ENCODE assay signal across 26 mouse cellular contexts in the genomic region with DNA sequence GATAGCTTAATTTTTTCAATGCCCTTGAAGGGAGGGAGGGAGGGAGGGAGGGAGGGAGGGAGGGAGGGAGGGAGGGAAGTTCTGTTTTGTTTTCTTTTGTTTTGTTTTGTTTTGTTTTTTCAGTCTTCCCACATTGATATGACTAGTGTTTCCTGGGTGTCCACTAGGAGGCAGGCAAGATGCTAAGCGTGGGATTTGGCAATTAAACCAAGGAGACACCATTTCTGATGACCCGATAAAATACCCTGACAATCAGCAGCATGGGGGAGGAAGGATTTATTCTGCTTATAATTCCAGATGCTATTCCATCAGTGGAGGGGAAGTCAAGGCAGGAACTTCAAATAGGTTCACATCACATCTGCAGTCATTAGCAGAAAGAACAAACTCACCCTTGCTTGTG. TPM values are rescaled to one million over a fixed set of nuclear protein-coding genes. Genes with fewer than 3 reads are reported as not detected.
A peak's percentile ranks its signal among the peaks of the same experiment; 100 is the strongest.
DNase-seq lines count a peak whose midpoint lies in the region; ATAC-seq and TF ChIP-seq lines count a peak whose summit lies in the region.
"Had no signal": no experiment of that assay in that cellular context is flagged by ENCODE, and none has a peak within 500 bp of the region (broad histone marks: within the 10 kb centered on the region; RNA-seq: fewer than 3 reads in every experiment).

No protein-coding gene starts in this region.

- TF ChIP-seq RAD21 in CH12.LX (IDR thresholded peaks at IDR 0.05; ENCODE audit: low read depth, low read length), result peak; percentile 29

- peaks cover 5% of the 10 kb centered on the region; the same call in 1 of the 2 replicates for H3K79me2 ChIP-seq in CH12.LX (replicated peaks; ENCODE audit: control insufficient read depth, extremely low read depth, insufficient read depth, poor library complexity, severe bottlenecking)

- ATAC-seq in heart, embryonic 12.5 days (ENCODE audit: insufficient number of reproducible peaks, low FRiP score), result no peak
- no peak for ATAC-seq in kidney, embryonic 15.5 days (replicated peaks; ENCODE audit: low FRiP score)
- ATAC-seq in lung, embryonic 14.5 days (ENCODE audit: insufficient read depth), result no peak
- ATAC-seq: forebrain, embryonic 14.5 days; midbrain, embryonic 16.5 days had no signal

- H3K9me3 ChIP-seq in heart, embryonic 12.5 days (replicated peaks), result no peaks in the 10 kb centered on the region
- H3K9me3 ChIP-seq in kidney, embryonic 15.5 days (replicated peaks), result no peaks in the 10 kb centered on the region
- H3K9me3 ChIP-seq in lung, embryonic 14.5 days (ENCODE audit: low read depth, low read length), result no peaks in the 10 kb centered on the region
- H3K9me3 ChIP-seq in CH12.LX (replicated peaks; ENCODE audit: low read length), result no peaks in the 10 kb centered on the region
- H3K9me3 ChIP-seq: embryonic facial prominence, embryonic 12.5 days; limb, embryonic 13.5 days; stomach, embryonic 15.5 days had no signal

- TF ChIP-seq POLR2A in CH12.LX (IDR thresholded peaks at IDR 0.05; ENCODE audit: low read depth, low read length), result no peak

- H3K27ac ChIP-seq in heart, embryonic 12.5 days (ENCODE audit: poor library complexity, severe bottlenecking), result no peak overlapping the region
- no peak overlapping the region for H3K27ac ChIP-seq in kidney, embryonic 15.5 days
- no peak overlapping the region for H3K27ac ChIP-seq in lung, embryonic 14.5 days (ENCODE audit: low read depth)
- H3K27ac ChIP-seq in CH12.LX (ENCODE audit: insufficient read depth, low read depth), result no peak overlapping the region
- H3K27ac ChIP-seq: embryonic facial prominence, embryonic 12.5 days; hindbrain, embryonic 14.5 days; limb, embryonic 13.5 days; stomach, embryonic 15.5 days had no signal

- no peaks in the 10 kb centered on the region; the same call in 1 of the 2 replicates for H3K27me3 ChIP-seq in heart, embryonic 12.5 days (replicated peaks)
- no peaks in the 10 kb centered on the region for H3K27me3 ChIP-seq in kidney, embryonic 15.5 days
- H3K27me3 ChIP-seq in lung, embryonic 14.5 days (ENCODE audit: insufficient read depth, low read length), result no peaks in the 10 kb centered on the region
- H3K27me3 ChIP-seq in CH12.LX (replicated peaks), result peaks cover 2% of the 10 kb centered on the region
- H3K27me3 ChIP-seq: embryonic facial prominence, embryonic 12.5 days; limb, embryonic 13.5 days; stomach, embryonic 15.5 days had no signal

- peak; percentile 55 for DNase-seq in heart, adult 11 months
- peak; percentile 33 for DNase-seq in kidney, adult 9 months
- DNase-seq in lung, embryonic 14.5 days, result no peak
- DNase-seq in lung, postnatal 36 days, result no peak
- no peak for DNase-seq in CH12.LX (ENCODE audit: extremely low read depth)
- no peak for DNase-seq in urinary bladder, postnatal 14 days (ENCODE audit: low spot score)
- DNase-seq: B cell, adult 2 months; cerebellum, adult 9-11 months; gastrocnemius, postnatal 14 days had no signal

- no peak overlapping the region for H3K4me3 ChIP-seq in heart, embryonic 12.5 days
- no peak overlapping the region for H3K4me3 ChIP-seq in kidney, embryonic 15.5 days (replicated peaks)
- no peak overlapping the region for H3K4me3 ChIP-seq in lung, embryonic 14.5 days (ENCODE audit: low read depth, low read length)
- no peak overlapping the region for H3K4me3 ChIP-seq in CH12.LX (replicated peaks in 1 of 3; ENCODE audit: low read depth in 2 of 3, low read length in 2 of 3, poor library complexity in 1 of 3)
- H3K4me3 ChIP-seq: embryonic facial prominence, embryonic 12.5 days; erythroblast, embryonic 14.5 days; limb, embryonic 13.5 days; stomach, embryonic 15.5 days had no signal

- no peaks in the 10 kb centered on the region for H3K36me3 ChIP-seq in heart, embryonic 12.5 days
- no peaks in the 10 kb centered on the region for H3K36me3 ChIP-seq in kidney, embryonic 15.5 days
- H3K36me3 ChIP-seq in lung, embryonic 14.5 days (ENCODE audit: insufficient read depth), result no peaks in the 10 kb centered on the region
- no peaks in the 10 kb centered on the region for H3K36me3 ChIP-seq in CH12.LX (replicated peaks in 1 of 2; ENCODE audit: control insufficient read depth in 1 of 2, insufficient read depth in 1 of 2, low read length in 1 of 2)
- H3K36me3 ChIP-seq: embryonic facial prominence, embryonic 12.5 days; limb, embryonic 13.5 days; stomach, embryonic 15.5 days had no signal

- dilution Hi-C loops in CH12.LX (cut with MboI; ENCODE audit: extremely low pct_ligation_motif_present, extremely low pct_unique_long_range_greater_than_20kb, low sequenced_read_pairs), result no loop called here

- no peaks in the 10 kb centered on the region; the same call in 1 of the 2 replicates for H3K4me1 ChIP-seq in heart, embryonic 12.5 days (replicated peaks)
- H3K4me1 ChIP-seq in kidney, embryonic 15.5 days, result no peaks in the 10 kb centered on the region
- no peaks in the 10 kb centered on the region for H3K4me1 ChIP-seq in lung, embryonic 14.5 days (ENCODE audit: insufficient read depth)
- peaks cover 16 to 26% of the 10 kb centered on the region in 2 experiments for H3K4me1 ChIP-seq in CH12.LX (ENCODE audit: control insufficient read depth in 1 of 2, insufficient read depth in 2 of 2)
- H3K4me1 ChIP-seq: embryonic facial prominence, embryonic 12.5 days; limb, embryonic 13.5 days; stomach, embryonic 15.5 days had no signal

- WGBS in heart, embryonic 12.5 days, result 45% methylated on average over 2 of the region's 2 CpGs
- 45% methylated on average over 2 of the region's 2 CpGs for WGBS in kidney, embryonic 15.5 days
- 33% methylated on average over 2 of the region's 2 CpGs for WGBS in lung, embryonic 14.5 days

- peak; percentile 30; the same call in 1 of the 2 replicates for TF ChIP-seq CTCF in lung, embryonic 14.5 days (IDR thresholded peaks at IDR 0.05; ENCODE audit: low read depth)
- TF ChIP-seq CTCF in CH12.LX (conservative IDR thresholded peaks at IDR 0.05 in 1 of 2, IDR thresholded peaks at IDR 0.05 in 1 of 2; ENCODE audit: low read depth in 2 of 2, low read length in 2 of 2), result peak; percentile 24 to 62; a peak in 3 of 4 replicates

- H3K9ac ChIP-seq in heart, embryonic 12.5 days, result no peak overlapping the region
- no peak overlapping the region for H3K9ac ChIP-seq in kidney, embryonic 15.5 days
- H3K9ac ChIP-seq in lung, embryonic 14.5 days, result no peak overlapping the region
- H3K9ac ChIP-seq in CH12.LX (ENCODE audit: insufficient read depth, low read depth), result no peak overlapping the region
- H3K9ac ChIP-seq: embryonic facial prominence, embryonic 12.5 days; hindbrain, embryonic 14.5 days; limb, embryonic 13.5 days; stomach, embryonic 15.5 days had no signal

- in situ Hi-C loops in CH12.LX (cut with MboI; ENCODE audit: low pct_ligation_motif_present, low pct_unique_long_range_greater_than_20kb, low sequenced_read_pairs), result loop anchor here (10.0 kb wide), 1 partner anchor 67 kb away; no protein-coding TSS in a partner anchor

- H3K4me2 ChIP-seq in heart, embryonic 12.5 days, result no peak overlapping the region
- no peak overlapping the region for H3K4me2 ChIP-seq in kidney, embryonic 15.5 days
- H3K4me2 ChIP-seq in lung, embryonic 14.5 days, result no peak overlapping the region
- H3K4me2 ChIP-seq in CH12.LX (ENCODE audit: insufficient read depth, low read depth, poor library complexity, severe bottlenecking), result 0 out of 2 replicates have a peak overlapping the region, but pooled peaks have one; percentile 3
- H3K4me2 ChIP-seq: embryonic facial prominence, embryonic 12.5 days; hindbrain, embryonic 14.5 days; limb, embryonic 13.5 days; stomach, embryonic 15.5 days had no signal

- no peak for TF ChIP-seq EP300 in CH12.LX (IDR thresholded peaks at IDR 0.05; ENCODE audit: low read length)

TF ChIP-seq in CH12.LX, 34 proteins besides CTCF, POLR2A, EP300 and RAD21:
- TF ChIP-seq MXI1 (IDR thresholded peaks at IDR 0.05; ENCODE audit: low read depth, low read length) (no peak), SMC3 (IDR thresholded peaks at IDR 0.05; ENCODE audit: low read depth, low read length) (peak; percentile 55)

RNA-seq across cellular contexts. Expression of a gene that starts 20.9 kb away (rescaled TPM):
- not detected in 2 replicates for polyA plus RNA-seq in heart, embryonic 12.5 days (2016; fragmentation: Nextera tagmentation; extraction: Ambion mirVana)
- 0.21 TPM in 1 of 2 replicates, not detected in the other for polyA plus RNA-seq in kidney, embryonic 15.5 days (2015; fragmentation: Nextera tagmentation; extraction: Ambion mirVana)
- 0.08 TPM in 1 of 2 replicates, not detected in the other for polyA plus RNA-seq in lung, embryonic 14.5 days (2014; fragmentation: Nextera tagmentation; extraction: Ambion mirVana)
- total RNA-seq in CH12.LX (2012; rRNA removed) (0.04 TPM in 2 replicates), CH12.LX (2014; rRNA removed) (not detected in 2 replicates)
- 0.11 and 0.22 TPM in 2 replicates for polyA plus RNA-seq in CH12.LX (2012; ENCODE audit: insufficient read length, low read depth)
- total RNA-seq: adrenal gland, adult 2 months; gastrocnemius, postnatal 14 days; heart, postnatal 14 days; layer of hippocampus, postnatal 10 days; left cerebral cortex, postnatal 14 days; megakaryocyte, adult 5-6 weeks; neutrophil, adult 5-6 weeks had no signal
- polyA plus RNA-seq: adrenal gland, adult 2 months; cortical plate, adult 2 months; erythroblast, embryonic 14.5 days; limb, embryonic 13.5 days; liver, embryonic 16.5 days; stomach, embryonic 15.5 days had no signal

RNA-seq across cellular contexts. Expression of a gene that starts 30.9 kb away (rescaled TPM):
- not detected in 2 replicates for polyA plus RNA-seq in heart, embryonic 12.5 days (2016; fragmentation: Nextera tagmentation; extraction: Ambion mirVana)
- polyA plus RNA-seq in kidney, embryonic 15.5 days (2015; fragmentation: Nextera tagmentation; extraction: Ambion mirVana), result not detected in 2 replicates
- not detected in 2 replicates for polyA plus RNA-seq in lung, embryonic 14.5 days (2014; fragmentation: Nextera tagmentation; extraction: Ambion mirVana)
- total RNA-seq in CH12.LX (2012; rRNA removed) (0.25 and 0.34 TPM in 2 replicates), CH12.LX (2014; rRNA removed) (not detected in 2 replicates)
- polyA plus RNA-seq in CH12.LX (2012; ENCODE audit: insufficient read length, low read depth), result not detected in 2 replicates
- total RNA-seq: adrenal gland, adult 2 months; gastrocnemius, postnatal 14 days; heart, postnatal 14 days; layer of hippocampus, postnatal 10 days; left cerebral cortex, postnatal 14 days; megakaryocyte, adult 5-6 weeks; neutrophil, adult 5-6 weeks had no signal
- polyA plus RNA-seq: adrenal gland, adult 2 months; cortical plate, adult 2 months; embryonic facial prominence, embryonic 12.5 days; forebrain, embryonic 14.5 days; hindbrain, embryonic 14.5 days; limb, embryonic 13.5 days; liver, embryonic 16.5 days; midbrain, embryonic 16.5 days; stomach, embryonic 15.5 days had no signal

RNA-seq across cellular contexts. Expression of a gene that starts 57.3 kb away (rescaled TPM):
- not detected in 2 replicates for polyA plus RNA-seq in heart, embryonic 12.5 days (2016; fragmentation: Nextera tagmentation; extraction: Ambion mirVana)
- polyA plus RNA-seq in kidney, embryonic 15.5 days (2015; fragmentation: Nextera tagmentation; extraction: Ambion mirVana), result not detected in 2 replicates
- not detected in 2 replicates for polyA plus RNA-seq in lung, embryonic 14.5 days (2014; fragmentation: Nextera tagmentation; extraction: Ambion mirVana)
- not detected in 2 replicates for total RNA-seq in CH12.LX (2012; rRNA removed)
- total RNA-seq in CH12.LX (2014; rRNA removed), result not detected in 2 replicates
- polyA plus RNA-seq in CH12.LX (2012; ENCODE audit: insufficient read length, low read depth), result not detected in 2 replicates
- total RNA-seq: gastrocnemius, postnatal 14 days; left cerebral cortex, postnatal 14 days; megakaryocyte, adult 5-6 weeks; neutrophil, adult 5-6 weeks had no signal
- polyA plus RNA-seq: embryonic facial prominence, embryonic 12.5 days; erythroblast, embryonic 14.5 days; limb, embryonic 13.5 days had no signal

Comparison
In these comparisons a context has a peak if more than half of its experiments do, and no peak if none do; other contexts are left out.
1. DNase-seq: peak in heart, adult 11 months (single experiment) and kidney, adult 9 months (single experiment); none in lung, embryonic 14.5 days (single experiment), lung, postnatal 36 days (single experiment), CH12.LX (single experiment) and urinary bladder, postnatal 14 days (single experiment).